Mouse (Mus musculus) E14TG2a.4 (cell line): ENCODE measurements around the gene Noto.

Source experiments
- CTCF ChIP-seq: conservative IDR thresholded peaks from 2 replicates; pipeline ENCODE4 v1.5.1; 2014; ENCODE audit warnings: low read length
- NANOG ChIP-seq: IDR thresholded peaks from 2 replicates; pipeline ENCODE4 v1.6.1; 2014; ENCODE audit warnings: borderline replicate concordance, low read length, mixed read lengths
- POU5F1 ChIP-seq: IDR thresholded peaks from 2 replicates; pipeline ENCODE4 v1.6.1; 2014; ENCODE audit warnings: low read length, borderline replicate concordance

- TF ChIP-seq CTCF (no peak), POU5F1 (no peak), NANOG (no peak)
Observed at GRCm38 (mm10) chr6:85382791-85383190, 40.9 kb upstream of the Noto start.
